Mouse (Mus musculus): Measurements from ENCODE around the gene Rgs7.
A peak's percentile ranks its signal among the peaks of the same experiment; 100 is the strongest.

Gene Rgs7

GRCm38 (mm10) chr1:175491861-175492682 lies at the start of gene Rgs7:
Gene Rgs7 (minus strand): TSS chr1:175492500.
- DNase-seq: peak; percentile 83

GRCm38 (mm10) chr1:175540700-175541099 lies 48.4 kb upstream of the Rgs7 start:
- no peak for DNase-seq

- no peak for DNase-seq
Measured at GRCm38 (mm10) chr1:175537321-175537720, 45.0 kb upstream of the Rgs7 start.

- no peak for DNase-seq
Measured at GRCm38 (mm10) chr1:175529858-175530257, 37.6 kb upstream of the Rgs7 start.

GRCm38 (mm10) chr1:175524626-175525294 lies 32.5 kb upstream of the Rgs7 start:
- no peak for DNase-seq

- DNase-seq: no peak
Measured at GRCm38 (mm10) chr1:175523572-175523971, 31.3 kb upstream of the Rgs7 start.

GRCm38 (mm10) chr1:175514543-175514942 lies 22.2 kb upstream of the Rgs7 start:
- DNase-seq: no peak

GRCm38 (mm10) chr1:175512173-175512572 lies 19.9 kb upstream of the Rgs7 start:
- no peak for DNase-seq

GRCm38 (mm10) chr1:175509989-175510388 lies 17.7 kb upstream of the Rgs7 start:
- DNase-seq: no peak

- no peak for DNase-seq
Measured at GRCm38 (mm10) chr1:175492683-175493043, 363 bp upstream of the Rgs7 start.

GRCm38 (mm10) chr1:175491511-175491860 lies 814 bp downstream of the Rgs7 start:
- DNase-seq: no peak

- no peak for DNase-seq
Measured at GRCm38 (mm10) chr1:175485109-175485508, 7.2 kb downstream of the Rgs7 start.

- no peak for DNase-seq
Measured at GRCm38 (mm10) chr1:175473060-175473459, 19.2 kb downstream of the Rgs7 start.

GRCm38 (mm10) chr1:175469087-175469788 lies 23.1 kb downstream of the Rgs7 start:
- DNase-seq: no peak

GRCm38 (mm10) chr1:175464566-175464965 lies 27.7 kb downstream of the Rgs7 start:
- DNase-seq: no peak

- DNase-seq: no peak
Measured at GRCm38 (mm10) chr1:175462351-175462750, 29.9 kb downstream of the Rgs7 start.

- no peak for DNase-seq
Measured at GRCm38 (mm10) chr1:175454041-175454636, 38.2 kb downstream of the Rgs7 start.

GRCm38 (mm10) chr1:175448017-175448416 lies 44.3 kb downstream of the Rgs7 start:
- no peak for DNase-seq

GRCm38 (mm10) chr1:175442939-175443338 lies 49.4 kb downstream of the Rgs7 start:
- DNase-seq: peak; percentile 56

GRCm38 (mm10) chr1:175442025-175442424 lies 50.3 kb downstream of the Rgs7 start:
- no peak for DNase-seq

GRCm38 (mm10) chr1:175433622-175434204 lies 58.6 kb downstream of the Rgs7 start:
- DNase-seq: no peak

- no peak for DNase-seq
Measured at GRCm38 (mm10) chr1:175433128-175433527, 59.2 kb downstream of the Rgs7 start.

Data from cerebellum, adult 8-10 months (tissue).